Mouse (Mus musculus) liver, postnatal 0 days (tissue): Measurements from ENCODE around the gene Sgms1.

Source experiments
- CTCF ChIP-seq: sonication (generic); IDR thresholded peaks from 2 replicates; pipeline ENCODE4 v1.5.1; 2016; ENCODE audit warnings: antibody characterized with exemption, low read depth
- EP300 ChIP-seq: IDR thresholded peaks from 2 replicates; pipeline ENCODE4 v1.6.1; 2016; ENCODE audit warnings: antibody characterized with exemption, low read depth, mild to moderate bottlenecking

DNA sequence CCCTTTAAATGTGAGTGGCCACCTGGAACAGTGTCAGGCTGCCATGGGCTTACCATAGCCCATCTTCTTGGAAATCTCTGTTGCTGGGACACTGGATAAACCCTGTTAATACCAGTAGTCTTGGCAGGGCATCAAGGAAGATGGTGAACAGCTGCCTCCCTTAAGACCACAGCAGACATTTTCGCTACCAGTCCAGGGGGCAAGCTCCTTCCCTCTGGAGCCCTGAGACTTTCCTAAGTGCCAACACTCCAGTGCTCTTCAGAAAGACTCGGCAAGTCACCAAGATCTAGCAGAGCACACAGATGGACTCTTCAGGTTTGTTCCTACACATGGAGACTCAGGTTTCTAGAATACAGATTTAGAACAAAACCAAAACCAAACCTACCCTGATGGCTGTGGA lies 211.4 kb downstream of the Sgms1 start:
- TF ChIP-seq CTCF (no peak), EP300 (no peak)
